Mouse (Mus musculus) forebrain, embryonic 15.5 days (tissue): ENCODE data around the gene Tanc1. TPM values are rescaled to one million over a fixed set of nuclear protein-coding genes. Genes with fewer than 3 reads are reported as not detected.

Experiments used
- ATAC-seq: fragments of 200-750 bp; cut with Nextera tagmentation; replicated peaks from 2 replicates; pipeline ENCODE4 v1.8.0; 2017; ENCODE audit warnings: mild to moderate bottlenecking, moderate TSS enrichment, moderate library complexity
- H3K27ac ChIP-seq: fragments of 300-500 bp; sonication (generic); replicated peaks from 2 replicates; pipeline ENCODE4 v1.5.1; 2015; ENCODE audit warnings: mild to moderate bottlenecking, inconsistent platforms
- H3K27me3 ChIP-seq: fragments of 300-500 bp; sonication (generic); 2 replicates; pipeline ENCODE4 v1.6.1; 2015; ENCODE audit warnings: inconsistent platforms
- H3K36me3 ChIP-seq: fragments of 300-500 bp; sonication (generic); 2 replicates; pipeline ENCODE4 v1.6.1; 2015; ENCODE audit warnings: mild to moderate bottlenecking, inconsistent platforms
- H3K4me1 ChIP-seq: fragments of 300-500 bp; sonication (generic); 2 replicates; pipeline ENCODE4 v1.6.1; 2015; ENCODE audit warnings: inconsistent platforms
- H3K4me2 ChIP-seq: fragments of 300-500 bp; sonication (generic); replicated peaks from 2 replicates; pipeline ENCODE4 v1.6.1; 2015; ENCODE audit warnings: mild to moderate bottlenecking, inconsistent platforms
- H3K4me3 ChIP-seq: fragments of 300-500 bp; sonication (generic); 2 replicates; pipeline ENCODE4 v1.5.1; 2015; ENCODE audit warnings: mild to moderate bottlenecking, inconsistent platforms
- H3K9ac ChIP-seq: fragments of 300-500 bp; sonication (generic); replicated peaks from 2 replicates; pipeline ENCODE4 v1.6.1; 2015; ENCODE audit warnings: mild to moderate bottlenecking, inconsistent platforms
- H3K9me3 ChIP-seq: fragments of 300-500 bp; sonication (generic); 2 replicates; pipeline ENCODE4 v1.6.1; 2016; ENCODE audit warnings: inconsistent platforms
- WGBS: fragments of 180-500 bp; shearing (Covaris S2); methylation state at CpG from one replicate; pipeline ENCODE4 v1.1.7; 2015; ENCODE audit warnings: mixed read lengths; 5-methylcytosine and 5-hydroxymethylcytosine counted together
- polyA plus RNA-seq: library from polyadenylated mRNA; unstranded; fragments of >200 nt; fragmentation: Nextera tagmentation; extraction: Ambion mirVana; gene quantifications from 2 replicates; pipeline ENCODE4 v1.2.1, GENCODE M21; 2015

The Tanc1 gene
- polyA plus RNA-seq, 1 experiment from 2014 or later: 9.1 TPM

- H3K27ac ChIP-seq: no peak overlapping the region
- no peaks in the 10 kb centered on the region for H3K27me3 ChIP-seq
- H3K9ac ChIP-seq: no peak overlapping the region
- WGBS: 84% methylated on average over 7 of the region's 7 CpGs
- no peak overlapping the region for H3K4me3 ChIP-seq
- ATAC-seq: no peak
- no peak overlapping the region for H3K4me2 ChIP-seq
- no peaks in the 10 kb centered on the region for H3K36me3 ChIP-seq
- peaks cover 3% of the 10 kb centered on the region for H3K4me1 ChIP-seq
- H3K9me3 ChIP-seq: no peaks in the 10 kb centered on the region
Observed at GRCm38 (mm10) chr2:59618996-59619395, 7.2 kb downstream of the Tanc1 start.

GRCm38 (mm10) chr2:59620601-59621000, 8.8 kb downstream of the Tanc1 start:
- Histone ChIP-seq H3K4me3 (no peak overlapping the region), H3K4me2 (no peak overlapping the region), H3K36me3 (no peaks in the 10 kb centered on the region), H3K27me3 (no peaks in the 10 kb centered on the region), H3K9me3 (no peaks in the 10 kb centered on the region), H3K4me1 (no peaks in the 10 kb centered on the region), H3K9ac (no peak overlapping the region), H3K27ac (no peak overlapping the region)
- WGBS: 82% methylated on average over 5 of the region's 5 CpGs
- ATAC-seq: 0 out of 2 replicates have a peak, but pooled peaks have one; percentile 35

GRCm38 (mm10) chr2:59622514-59623139, 10.8 kb downstream of the Tanc1 start:
- Histone ChIP-seq H3K9ac (no peak overlapping the region), H3K4me1 (0 out of 2 replicates have a peak, but pooled peaks cover 3% of the 10 kb centered on the region), H3K27ac (no peak overlapping the region), H3K27me3 (no peaks in the 10 kb centered on the region), H3K36me3 (no peaks in the 10 kb centered on the region), H3K4me3 (no peak overlapping the region), H3K9me3 (no peaks in the 10 kb centered on the region), H3K4me2 (no peak overlapping the region)
- ATAC-seq: no peak
- WGBS: 83% methylated on average over 6 of the region's 6 CpGs

- H3K4me3 ChIP-seq: no peak overlapping the region
- no peak overlapping the region for H3K9ac ChIP-seq
- ATAC-seq: no peak
- no peaks in the 10 kb centered on the region for H3K36me3 ChIP-seq
- H3K9me3 ChIP-seq: no peaks in the 10 kb centered on the region
- H3K4me1 ChIP-seq: peaks cover 9% of the 10 kb centered on the region
- no peak overlapping the region for H3K4me2 ChIP-seq
- WGBS: 90% methylated on average over 5 of the region's 5 CpGs
- H3K27ac ChIP-seq: no peak overlapping the region
- no peaks in the 10 kb centered on the region for H3K27me3 ChIP-seq
Observed at GRCm38 (mm10) chr2:59623858-59624257, 12.0 kb downstream of the Tanc1 start.

GRCm38 (mm10) chr2:59625416-59625815, 13.6 kb downstream of the Tanc1 start:
- Histone ChIP-seq H3K4me2 (no peak overlapping the region), H3K27me3 (no peaks in the 10 kb centered on the region), H3K4me1 (peaks cover 9% of the 10 kb centered on the region), H3K36me3 (no peaks in the 10 kb centered on the region), H3K9me3 (no peaks in the 10 kb centered on the region), H3K27ac (no peak overlapping the region), H3K9ac (no peak overlapping the region), H3K4me3 (no peak overlapping the region)
- ATAC-seq: no peak
- 73% methylated on average over 2 of the region's 2 CpGs for WGBS

GRCm38 (mm10) chr2:59625927-59626326, 14.1 kb downstream of the Tanc1 start:
- no peak for ATAC-seq
- WGBS: 53% methylated on average over 8 of the region's 8 CpGs

GRCm38 (mm10) chr2:59626422-59626821, 14.6 kb downstream of the Tanc1 start:
- no peak for ATAC-seq
- Histone ChIP-seq H3K27ac (no peak overlapping the region), H3K4me1 (peaks cover 9% of the 10 kb centered on the region), H3K27me3 (no peaks in the 10 kb centered on the region), H3K36me3 (no peaks in the 10 kb centered on the region), H3K4me3 (no peak overlapping the region), H3K9me3 (no peaks in the 10 kb centered on the region), H3K9ac (no peak overlapping the region), H3K4me2 (no peak overlapping the region)
- WGBS: 75% methylated on average over 3 of the region's 3 CpGs

More at GRCm38 (mm10) chr2:59625927-59626326, 14.1 kb downstream of the Tanc1 start:
- H3K27ac ChIP-seq: no peak overlapping the region
- no peaks in the 10 kb centered on the region for H3K27me3 ChIP-seq
- H3K4me3 ChIP-seq: no peak overlapping the region
- H3K9ac ChIP-seq: no peak overlapping the region
- no peaks in the 10 kb centered on the region for H3K9me3 ChIP-seq
- peaks cover 9% of the 10 kb centered on the region for H3K4me1 ChIP-seq
- H3K36me3 ChIP-seq: no peaks in the 10 kb centered on the region
- no peak overlapping the region for H3K4me2 ChIP-seq

GRCm38 (mm10) chr2:59627502-59627901, 15.7 kb downstream of the Tanc1 start:
- H3K4me3 ChIP-seq: no peak overlapping the region
- H3K9ac ChIP-seq: no peak overlapping the region
- no peak overlapping the region for H3K27ac ChIP-seq
- WGBS: 3% methylated on average over 1 of the region's 1 CpGs
- H3K4me1 ChIP-seq: peaks cover 9% of the 10 kb centered on the region
- no peak for ATAC-seq
- H3K27me3 ChIP-seq: no peaks in the 10 kb centered on the region
- no peak overlapping the region for H3K4me2 ChIP-seq
- no peaks in the 10 kb centered on the region for H3K9me3 ChIP-seq
- no peaks in the 10 kb centered on the region for H3K36me3 ChIP-seq

GRCm38 (mm10) chr2:59628057-59628901, 16.4 kb downstream of the Tanc1 start:
- Histone ChIP-seq H3K9ac (no peak overlapping the region), H3K27ac (no peak overlapping the region), H3K36me3 (no peaks in the 10 kb centered on the region), H3K4me2 (no peak overlapping the region), H3K4me3 (no peak overlapping the region), H3K9me3 (no peaks in the 10 kb centered on the region), H3K27me3 (no peaks in the 10 kb centered on the region), H3K4me1 (peaks cover 9% of the 10 kb centered on the region)
- ATAC-seq: peak; percentile 46; the same call in 1 of the 2 replicates
- WGBS: 75% methylated on average over 17 of the region's 17 CpGs

- H3K4me1 ChIP-seq: peaks cover 9% of the 10 kb centered on the region
- 88% methylated on average over 4 of the region's 4 CpGs for WGBS
- H3K9ac ChIP-seq: no peak overlapping the region
- ATAC-seq: no peak
- H3K36me3 ChIP-seq: no peaks in the 10 kb centered on the region
- H3K4me3 ChIP-seq: no peak overlapping the region
- H3K27me3 ChIP-seq: no peaks in the 10 kb centered on the region
- H3K27ac ChIP-seq: no peak overlapping the region
- H3K9me3 ChIP-seq: no peaks in the 10 kb centered on the region
- H3K4me2 ChIP-seq: no peak overlapping the region
Observed at GRCm38 (mm10) chr2:59629829-59630228, 18.0 kb downstream of the Tanc1 start.

- no peak overlapping the region for H3K27ac ChIP-seq
- H3K4me2 ChIP-seq: no peak overlapping the region
- H3K9me3 ChIP-seq: no peaks in the 10 kb centered on the region
- H3K36me3 ChIP-seq: no peaks in the 10 kb centered on the region
- H3K9ac ChIP-seq: no peak overlapping the region
- 74% methylated on average over 5 of the region's 5 CpGs for WGBS
- peaks cover 9% of the 10 kb centered on the region for H3K4me1 ChIP-seq
- no peaks in the 10 kb centered on the region for H3K27me3 ChIP-seq
- no peak overlapping the region for H3K4me3 ChIP-seq
- ATAC-seq: no peak
Observed at GRCm38 (mm10) chr2:59631406-59631805, 19.6 kb downstream of the Tanc1 start.

GRCm38 (mm10) chr2:59633761-59634430, 22.1 kb downstream of the Tanc1 start:
- no peaks in the 10 kb centered on the region for H3K27me3 ChIP-seq
- 39% methylated on average over 5 of the region's 5 CpGs for WGBS
- no peak overlapping the region for H3K9ac ChIP-seq
- H3K9me3 ChIP-seq: no peaks in the 10 kb centered on the region
- no peak for ATAC-seq
- H3K4me1 ChIP-seq: no peaks in the 10 kb centered on the region
- H3K4me2 ChIP-seq: no peak overlapping the region
- no peak overlapping the region for H3K27ac ChIP-seq
- no peaks in the 10 kb centered on the region for H3K36me3 ChIP-seq
- no peak overlapping the region for H3K4me3 ChIP-seq
